Mouse (Mus musculus) cerebellum, adult 2 months (tissue): ENCODE measurements around the gene Ntm.

Source experiments
- CTCF ChIP-seq: fragments of 200-500 bp; IDR thresholded peaks from 2 replicates; pipeline ENCODE4 v1.5.1; 2011; ENCODE audit warnings: low read depth, mild to moderate bottlenecking, control low read depth, low read length, moderate library complexity, borderline replicate concordance; ENCODE audit not compliant: insufficient read depth
- POLR2A ChIP-seq: fragments of 200-500 bp; IDR thresholded peaks from 2 replicates; pipeline ENCODE4 v1.6.1; 2011; ENCODE audit warnings: low read length, control low read depth, borderline replicate concordance; ENCODE audit not compliant: insufficient read depth

DNA sequence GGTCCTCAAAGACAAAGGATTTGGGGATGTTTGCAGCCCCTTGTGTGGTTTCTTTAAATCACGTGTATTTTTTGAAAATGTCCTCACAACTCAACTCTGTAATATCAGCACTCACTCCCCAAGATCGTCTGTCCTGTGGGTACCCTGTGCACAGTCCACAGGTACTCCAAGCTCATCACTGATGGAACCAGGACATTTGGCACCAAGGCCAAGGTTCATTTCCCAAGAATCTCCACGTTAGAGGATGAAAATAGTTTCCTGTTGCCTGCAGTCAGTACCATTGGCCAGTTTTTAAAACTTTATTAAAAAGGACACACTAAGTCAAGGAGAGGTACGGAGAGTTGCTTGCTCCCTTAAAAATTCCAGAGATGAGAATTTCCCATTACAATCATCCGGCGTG lies 552.7 kb downstream of the Ntm start:
- TF ChIP-seq POLR2A (no peak), CTCF (no peak)
